Comparison of ENCODE assay signal across 8 mouse cellular contexts in genomic region chr9:59292493-59292875, GRCm38 (mm10). TPM values are rescaled to one million over a fixed set of nuclear protein-coding genes. Genes with fewer than 3 reads are reported as not detected.
DNase-seq lines count a peak whose midpoint lies in the region; ATAC-seq and TF ChIP-seq lines count a peak whose summit lies in the region.

No protein-coding gene starts in this region.

- no peak for ATAC-seq in embryonic facial prominence, embryonic 14.5 days (ENCODE audit: low read depth)
- no peak for ATAC-seq in intestine, postnatal 0 days
- ATAC-seq in neural tube, embryonic 12.5 days (ENCODE audit: low FRiP score, low read depth): no peak

- TF ChIP-seq POLR2A in kidney, adult 2 months (IDR thresholded peaks at IDR 0.05; ENCODE audit: low read depth, low read length): no peak

- 38% methylated on average over 3 of the region's 3 CpGs for WGBS in embryonic facial prominence, embryonic 14.5 days
- WGBS in intestine, postnatal 0 days: 42% methylated on average over 3 of the region's 3 CpGs
- 56% methylated on average over 3 of the region's 3 CpGs for WGBS in neural tube, embryonic 12.5 days
- 44% methylated on average over 3 of the region's 3 CpGs for WGBS in kidney, adult 2 months

- H3K9me3 ChIP-seq in embryonic facial prominence, embryonic 14.5 days (ENCODE audit: control insufficient read depth, low read length): no peaks in the 10 kb centered on the region
- no peaks in the 10 kb centered on the region for H3K9me3 ChIP-seq in intestine, postnatal 0 days (ENCODE audit: control insufficient read depth)
- no peaks in the 10 kb centered on the region for H3K9me3 ChIP-seq in neural tube, embryonic 12.5 days

- H3K27me3 ChIP-seq in embryonic facial prominence, embryonic 14.5 days (replicated peaks; ENCODE audit: control insufficient read depth, insufficient read depth, low read length): no peaks in the 10 kb centered on the region
- H3K27me3 ChIP-seq in intestine, postnatal 0 days (replicated peaks; ENCODE audit: control insufficient read depth, insufficient read depth, low read length): no peaks in the 10 kb centered on the region
- H3K27me3 ChIP-seq in neural tube, embryonic 12.5 days (replicated peaks): no peaks in the 10 kb centered on the region
- H3K27me3 ChIP-seq in kidney, adult 2 months (replicated peaks; ENCODE audit: control insufficient read depth, insufficient read depth, low read length): no peaks in the 10 kb centered on the region

- H3K4me2 ChIP-seq in embryonic facial prominence, embryonic 14.5 days (ENCODE audit: low read depth, low read length): peak overlapping the region; percentile 77
- peak overlapping the region; percentile 93 for H3K4me2 ChIP-seq in intestine, postnatal 0 days (replicated peaks; ENCODE audit: low read depth)
- H3K4me2 ChIP-seq in neural tube, embryonic 12.5 days (replicated peaks): peak overlapping the region; percentile 78

- no peak for DNase-seq in left cerebral cortex, adult 2 months (ENCODE audit: extremely low spot score in 1 of 2, low spot score in 2 of 2)
- no peak for DNase-seq in left cerebral cortex, postnatal 14 days (ENCODE audit: low spot score in 2 of 2)
- DNase-seq in embryonic facial prominence, embryonic 14.5 days (ENCODE audit: low spot score): no peak
- DNase-seq in adipocyte (ENCODE audit: low spot score): no peak
- DNase-seq in kidney, adult 2 months: no peak
- DNase-seq in spleen, postnatal 4 days (ENCODE audit: low spot score in 2 of 2): no peak

- intact Hi-C loops in left cerebral cortex, adult 2 months (cut with DNase I): no loop called here
- intact Hi-C loops in left cerebral cortex, postnatal 14 days (cut with DNase I): loop anchor here (10.0 kb wide), 1 partner anchor 192 kb away; the partner anchor contains the start of gene Arih1

- no peaks in the 10 kb centered on the region for H3K36me3 ChIP-seq in embryonic facial prominence, embryonic 14.5 days (ENCODE audit: control insufficient read depth, insufficient read depth, low read length)
- H3K36me3 ChIP-seq in intestine, postnatal 0 days (ENCODE audit: control insufficient read depth, insufficient read depth): no peaks in the 10 kb centered on the region
- no peaks in the 10 kb centered on the region for H3K36me3 ChIP-seq in neural tube, embryonic 12.5 days
- H3K36me3 ChIP-seq in kidney, adult 2 months (ENCODE audit: control insufficient read depth, insufficient read depth, low read length): no peaks in the 10 kb centered on the region

- no peak for TF ChIP-seq CTCF in left cerebral cortex, adult 2 months (IDR thresholded peaks at IDR 0.05)
- no peak for TF ChIP-seq CTCF in intestine, postnatal 0 days (IDR thresholded peaks at IDR 0.05; ENCODE audit: low read depth)
- TF ChIP-seq CTCF in kidney, adult 2 months (conservative IDR thresholded peaks at IDR 0.05; ENCODE audit: insufficient read depth, insufficient read length, low read depth, low read length): no peak

- H3K27ac ChIP-seq in left cerebral cortex, adult 2 months: no peak overlapping the region
- H3K27ac ChIP-seq in embryonic facial prominence, embryonic 14.5 days (replicated peaks; ENCODE audit: low read depth, low read length): peak overlapping the region; percentile 93; the same call in 1 of the 2 replicates
- no peak overlapping the region for H3K27ac ChIP-seq in intestine, postnatal 0 days (ENCODE audit: low read depth, low read length)
- no peak overlapping the region for H3K27ac ChIP-seq in neural tube, embryonic 12.5 days
- no peak overlapping the region for H3K27ac ChIP-seq in kidney, adult 2 months (ENCODE audit: insufficient read depth, low read depth, low read length)

- H3K9ac ChIP-seq in embryonic facial prominence, embryonic 14.5 days (ENCODE audit: low read depth, low read length): peak overlapping the region; percentile 93
- H3K9ac ChIP-seq in intestine, postnatal 0 days (ENCODE audit: low read depth, low read length): no peak overlapping the region
- H3K9ac ChIP-seq in neural tube, embryonic 12.5 days: peak overlapping the region; percentile 93; the same call in 1 of the 2 replicates

- peaks cover 36% of the 10 kb centered on the region for H3K4me1 ChIP-seq in embryonic facial prominence, embryonic 14.5 days (ENCODE audit: control insufficient read depth, insufficient read depth, low read length)
- no peaks in the 10 kb centered on the region for H3K4me1 ChIP-seq in intestine, postnatal 0 days (replicated peaks; ENCODE audit: control insufficient read depth, insufficient read depth, low read length)
- peaks cover 19% of the 10 kb centered on the region for H3K4me1 ChIP-seq in neural tube, embryonic 12.5 days
- no peaks in the 10 kb centered on the region; the same call in 1 of the 2 replicates for H3K4me1 ChIP-seq in kidney, adult 2 months (ENCODE audit: control insufficient read depth, insufficient read depth, low read length)

- peak overlapping the region; percentile 64 for H3K4me3 ChIP-seq in left cerebral cortex, adult 2 months
- peak overlapping the region; percentile 85 for H3K4me3 ChIP-seq in embryonic facial prominence, embryonic 14.5 days (ENCODE audit: low read depth, low read length)
- H3K4me3 ChIP-seq in intestine, postnatal 0 days (ENCODE audit: low read depth, low read length): peak overlapping the region; percentile 92
- peak overlapping the region; percentile 99; the same call in 1 of the 2 replicates for H3K4me3 ChIP-seq in neural tube, embryonic 12.5 days
- H3K4me3 ChIP-seq in kidney, adult 2 months (ENCODE audit: insufficient read depth, low read depth, low read length): no peak overlapping the region

RNA-seq across cellular contexts. Expression of gene Adpgk, which starts 1.1 kb away (rescaled TPM):
- 10 to 100 TPM; 16.2 to 16.3 TPM for total RNA-seq in left cerebral cortex, adult 2 months (2021)
- 10 to 100 TPM; 16.0 to 16.1 TPM for total RNA-seq in left cerebral cortex, postnatal 14 days (2021)
- polyA plus RNA-seq in embryonic facial prominence, embryonic 14.5 days (2014; fragmentation: Nextera tagmentation; extraction: Ambion mirVana): 50.9 and 51.7 TPM in 2 replicates
- polyA plus RNA-seq in intestine, postnatal 0 days (2015; fragmentation: Nextera tagmentation; extraction: Ambion mirVana): 8.0 and 8.4 TPM in 2 replicates
- 34.2 and 37.1 TPM in 2 replicates for polyA plus RNA-seq in neural tube, embryonic 12.5 days (2016; fragmentation: Nextera tagmentation; extraction: Ambion mirVana)
- polyA plus RNA-seq in kidney, adult 2 months (2012; rRNA removed): 7.8 and 10.9 TPM in 2 replicates
